Mouse (Mus musculus) heart, postnatal 0 days (tissue): ENCODE measurements around the gene Atrip. TPM values are rescaled to one million over a fixed set of nuclear protein-coding genes. Genes with fewer than 3 reads are reported as not detected.

ENCODE experiments used
- ATAC-seq: fragments of 200-750 bp; cut with Nextera tagmentation; 2 replicates; pipeline ENCODE4 v1.8.0; 2017; ENCODE audit warnings: low read depth, moderate number of reproducible peaks, moderate library complexity; ENCODE audit not compliant: insufficient read depth
- DNase-seq: peaks from one replicate; pipeline ENCODE4 v3.0.0-alpha.2; 2016; ENCODE audit warnings: low spot score
- H3K27ac ChIP-seq: fragments of 300-500 bp; sonication (generic); 2 replicates; pipeline ENCODE4 v1.5.1; 2014; ENCODE audit warnings: low read depth, mild to moderate bottlenecking
- H3K27me3 ChIP-seq: fragments of 300-500 bp; sonication (generic); 2 replicates; pipeline ENCODE4 v1.6.1; 2014; ENCODE audit warnings: low read length, mixed read lengths; ENCODE audit not compliant: control insufficient read depth, insufficient read depth
- H3K36me3 ChIP-seq: fragments of 300-500 bp; sonication (generic); replicated peaks from 2 replicates; pipeline ENCODE4 v1.6.1; 2014; ENCODE audit warnings: low read length, mixed read lengths; ENCODE audit not compliant: control insufficient read depth, insufficient read depth
- H3K4me1 ChIP-seq: fragments of 300-500 bp; sonication (generic); 2 replicates; pipeline ENCODE4 v1.6.1; 2014; ENCODE audit warnings: antibody characterized with exemption; ENCODE audit not compliant: control insufficient read depth, insufficient read depth
- H3K4me2 ChIP-seq: fragments of 300-500 bp; sonication (generic); 2 replicates; pipeline ENCODE4 v1.6.1; 2014; ENCODE audit warnings: low read depth, mild to moderate bottlenecking, low read length, moderate library complexity
- H3K4me3 ChIP-seq: fragments of 300-500 bp; sonication (generic); 2 replicates; pipeline ENCODE4 v1.5.1; 2014; ENCODE audit warnings: low read depth, low read length
- H3K9ac ChIP-seq: fragments of 300-500 bp; sonication (generic); replicated peaks from 2 replicates; pipeline ENCODE4 v1.6.1; 2014; ENCODE audit warnings: low read depth, low read length, mixed read lengths
- H3K9me3 ChIP-seq: fragments of 300-500 bp; sonication (generic); replicated peaks from 2 replicates; pipeline ENCODE4 v1.6.1; 2016; ENCODE audit warnings: low read length; ENCODE audit not compliant: control insufficient read depth
- CTCF ChIP-seq: IDR thresholded peaks from 2 replicates; pipeline ENCODE4 v1.5.1; 2016; ENCODE audit warnings: antibody characterized with exemption, control low read depth, low read depth
- EP300 ChIP-seq: IDR thresholded peaks from 2 replicates; pipeline ENCODE4 v1.6.1; 2016; ENCODE audit warnings: antibody characterized with exemption, low read depth
- WGBS: fragments of 180-500 bp; shearing (Covaris S2); extraction: QIAGEN DNeasy Blood & Tissue Kit; methylation state at CpG from one replicate; pipeline ENCODE4 v1.1.7; 2014; 5-methylcytosine and 5-hydroxymethylcytosine counted together
- polyA plus RNA-seq: library from polyadenylated mRNA; unstranded; fragments of >200 nt; fragmentation: Nextera tagmentation; extraction: Ambion mirVana; gene quantifications from 2 replicates; pipeline ENCODE4 v1.2.1, GENCODE M21; 2015
- total RNA-seq: library from RNA; depleted of rRNA; stranded (reverse); fragments of >200 nt; gene quantifications from 2 replicates; pipeline ENCODE4 v1.2.3, GENCODE M21; 2014; ENCODE audit warnings: low replicate concordance

Gene Atrip
- total and polyA plus RNA-seq, 2 experiments from 2014 or later: 11.7 to 17.1 TPM

DNA sequence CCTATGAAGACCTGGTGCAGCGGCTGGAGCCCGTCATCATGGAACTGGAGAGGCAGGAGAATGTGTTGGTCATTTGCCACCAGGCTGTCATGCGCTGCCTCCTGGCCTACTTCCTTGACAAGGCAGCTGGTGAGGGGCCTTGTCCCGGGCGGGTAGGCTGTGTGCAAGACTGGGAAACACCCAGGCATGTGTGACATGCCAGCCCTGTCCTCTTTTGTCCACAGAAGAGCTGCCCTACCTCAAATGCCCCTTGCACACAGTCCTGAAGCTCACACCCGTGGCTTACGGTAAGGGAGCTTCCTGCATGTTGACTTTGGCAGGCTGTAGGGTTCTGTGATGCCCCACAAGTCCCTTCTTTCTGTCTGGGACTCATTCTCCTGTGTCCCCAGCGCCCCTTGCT, 46.4 kb downstream of the Atrip start:
- peak; percentile 81 for ATAC-seq

DNA sequence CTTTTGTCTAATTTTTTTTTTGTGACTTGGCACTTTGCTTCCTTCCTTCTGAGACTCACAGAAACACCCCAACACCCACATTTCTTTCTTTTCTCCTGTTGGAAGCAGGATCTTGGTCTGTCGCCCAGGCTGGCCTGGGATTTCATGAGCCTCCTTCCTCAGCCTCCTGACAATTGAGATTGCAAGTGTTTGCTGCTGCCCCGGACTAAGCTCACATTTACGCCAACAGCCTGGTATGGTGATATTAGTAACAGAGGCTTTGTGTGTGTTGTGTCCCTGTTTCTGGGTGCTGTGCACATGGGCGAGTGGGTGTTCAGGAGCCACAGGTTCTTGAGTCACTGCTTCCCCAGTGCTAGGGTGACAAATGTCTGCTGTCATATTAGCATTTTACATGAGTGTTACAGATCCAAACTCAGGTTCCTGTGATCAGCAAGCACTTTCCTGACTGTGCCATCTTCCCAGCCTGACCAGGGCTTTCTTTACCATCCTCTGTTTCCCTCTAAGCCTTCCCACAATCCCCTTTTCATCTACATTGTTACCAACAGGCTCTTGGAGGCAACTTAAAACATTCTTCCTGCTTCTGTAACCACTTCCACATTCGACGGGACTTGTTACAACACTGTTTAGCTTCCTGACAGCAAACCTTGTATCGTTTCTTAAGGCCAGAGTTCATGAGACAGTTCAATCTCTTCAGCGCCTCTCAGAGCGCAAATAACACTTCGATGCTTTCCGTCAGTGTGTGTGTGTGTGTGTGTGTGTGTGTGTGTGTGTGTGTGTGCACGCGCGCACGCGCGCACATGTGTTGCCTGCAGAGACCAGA, 50.8 kb downstream of the Atrip start:
- Histone ChIP-seq H3K27me3 (no peaks in the 10 kb centered on the region), H3K27ac (no peak overlapping the region), H3K9ac (no peak overlapping the region), H3K4me2 (no peak overlapping the region), H3K36me3 (no peaks in the 10 kb centered on the region), H3K9me3 (no peaks in the 10 kb centered on the region), H3K4me1 (no peaks in the 10 kb centered on the region), H3K4me3 (no peak overlapping the region)
- WGBS: 75% methylated on average over 17 of the region's 17 CpGs
- ATAC-seq: no peak
- DNase-seq: no peak
- TF ChIP-seq EP300 (no peak), CTCF (no peak)

More for the DNA sequence above, 46.4 kb downstream of the Atrip start:
- Histone ChIP-seq H3K4me2 (no peak overlapping the region), H3K4me3 (no peak overlapping the region), H3K36me3 (no peaks in the 10 kb centered on the region), H3K9me3 (no peaks in the 10 kb centered on the region), H3K9ac (no peak overlapping the region), H3K27me3 (no peaks in the 10 kb centered on the region), H3K27ac (peak overlapping the region; percentile 48; the same call in 1 of the 2 replicates), H3K4me1 (no peaks in the 10 kb centered on the region)
- WGBS: 41% methylated on average over 8 of the region's 8 CpGs
- no peak for TF ChIP-seq CTCF
- TF ChIP-seq EP300: no peak
- DNase-seq: peak; percentile 50

DNA sequence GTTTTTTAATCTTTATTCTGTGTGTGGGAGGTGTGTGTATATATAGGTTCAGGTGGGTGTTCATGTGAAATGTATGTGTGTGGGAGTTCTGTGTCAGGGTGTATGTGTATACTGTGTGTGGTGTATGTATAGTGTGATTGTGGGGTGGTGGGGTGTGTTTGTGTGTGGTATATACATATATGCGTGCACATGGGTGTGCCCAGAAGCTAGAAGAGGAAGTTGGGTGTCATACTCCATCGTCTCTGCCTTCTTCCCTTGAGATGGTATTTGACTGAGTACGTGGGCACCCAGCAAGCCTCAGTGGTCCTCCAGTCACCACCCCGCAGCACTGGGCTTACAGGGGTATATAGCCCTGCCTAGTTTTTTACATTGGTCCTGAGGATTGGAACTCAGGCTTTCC, 52.5 kb downstream of the Atrip start:
- Histone ChIP-seq H3K36me3 (no peaks in the 10 kb centered on the region), H3K27me3 (no peaks in the 10 kb centered on the region), H3K9ac (no peak overlapping the region), H3K4me3 (no peak overlapping the region), H3K4me2 (no peak overlapping the region), H3K9me3 (no peaks in the 10 kb centered on the region), H3K27ac (no peak overlapping the region), H3K4me1 (no peaks in the 10 kb centered on the region)
- DNase-seq: no peak
- ATAC-seq: no peak
- TF ChIP-seq CTCF: no peak
- TF ChIP-seq EP300: no peak
- 78% methylated on average over 4 of the region's 4 CpGs for WGBS

DNA sequence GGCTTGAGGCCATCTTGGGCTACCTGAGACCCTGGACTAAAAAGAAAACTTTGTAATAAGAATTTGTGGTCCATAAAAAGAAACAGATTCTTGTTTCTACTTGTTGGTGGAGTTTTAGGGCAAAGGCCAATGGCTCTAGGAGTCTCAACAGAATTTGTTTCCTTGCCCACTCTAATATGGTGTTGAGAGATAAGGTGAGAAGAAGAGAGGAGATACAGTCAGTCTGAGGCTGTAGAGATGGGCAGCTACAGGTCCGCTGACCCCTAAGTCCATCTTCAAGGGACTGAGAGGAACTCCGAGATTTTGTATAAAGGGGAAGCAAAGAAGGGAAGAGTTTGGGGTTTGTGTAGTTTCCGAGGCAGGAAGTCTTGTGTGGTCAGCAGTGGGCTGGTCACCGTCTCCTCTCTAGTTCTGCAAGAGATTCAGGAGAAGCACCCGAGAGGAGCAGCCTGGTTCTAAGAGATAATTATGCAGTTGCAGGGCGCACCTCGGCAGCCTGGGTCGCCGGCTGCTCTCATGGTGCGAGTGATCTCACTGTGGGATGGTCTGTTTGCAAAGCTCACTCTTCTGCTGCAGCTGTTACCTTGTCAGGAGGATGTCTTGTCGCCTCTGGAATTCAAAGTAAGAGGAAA, 56.8 kb downstream of the Atrip start:
- Histone ChIP-seq H3K27ac (no peak overlapping the region), H3K9me3 (no peaks in the 10 kb centered on the region), H3K4me2 (no peak overlapping the region), H3K36me3 (no peaks in the 10 kb centered on the region), H3K4me1 (no peaks in the 10 kb centered on the region), H3K4me3 (no peak overlapping the region), H3K9ac (no peak overlapping the region), H3K27me3 (no peaks in the 10 kb centered on the region)
- DNase-seq (no peak), ATAC-seq (no peak)
- TF ChIP-seq CTCF (no peak), EP300 (no peak)
- 42% methylated on average over 11 of the region's 11 CpGs for WGBS

DNA sequence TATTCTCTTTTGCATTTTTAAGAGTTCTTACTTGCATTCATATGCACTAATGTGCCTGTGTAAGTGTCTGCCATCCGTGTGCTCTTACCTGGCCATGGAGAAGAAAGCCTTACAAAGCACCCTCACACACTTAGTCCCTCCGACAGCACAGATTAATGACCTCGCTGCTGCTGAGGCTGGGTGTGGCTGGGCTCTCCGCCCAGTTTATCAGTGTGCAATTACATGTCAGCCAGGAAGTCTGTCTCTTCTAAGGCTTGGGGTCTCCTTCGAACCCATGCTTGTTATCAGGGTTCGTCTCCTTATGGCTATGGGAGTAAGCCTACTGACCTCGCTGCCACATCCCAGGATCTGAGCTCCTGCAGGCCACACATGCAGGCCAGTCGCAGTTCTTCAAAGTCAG, 58.5 kb downstream of the Atrip start:
- ATAC-seq (no peak), DNase-seq (no peak)
- Histone ChIP-seq H3K9ac (no peak overlapping the region), H3K4me2 (no peak overlapping the region), H3K27ac (no peak overlapping the region), H3K27me3 (no peaks in the 10 kb centered on the region), H3K4me1 (no peaks in the 10 kb centered on the region), H3K36me3 (no peaks in the 10 kb centered on the region), H3K9me3 (no peaks in the 10 kb centered on the region), H3K4me3 (no peak overlapping the region)
- 46% methylated on average over 8 of the region's 8 CpGs for WGBS
- TF ChIP-seq EP300 (no peak), CTCF (no peak)
